Mouse (Mus musculus): Measurements from ENCODE around the gene Crisp2.

- TF ChIP-seq CTCF (IDR thresholded peaks at IDR 0.05; ENCODE audit: borderline replicate concordance, control insufficient read depth, extremely low read depth, insufficient read depth, low read length, poor library complexity) (no peak), POLR2A (IDR thresholded peaks at IDR 0.05; ENCODE audit: control insufficient read depth, extremely low read depth, insufficient read depth, low read length, poor library complexity) (no peak)
These were observed 75.5 kb downstream of the Crisp2 start for GRCm38 (mm10) chr17:40731296-40731695.
